Mouse (Mus musculus): ENCODE measurements around the gene Sdf4. TPM values are rescaled to one million over a fixed set of nuclear protein-coding genes. Genes with fewer than 3 reads are reported as not detected.
A peak's percentile ranks its signal among the peaks of the same experiment; 100 is the strongest.

The Sdf4 gene
- 100 to 1,000 TPM; 182 to 184 TPM for total RNA-seq (2021)

- intact Hi-C loops (cut with DNase I): loop anchor here (2.0 kb wide), 2 partner anchors 38 to 50 kb away; partner anchors contain the start of gene Ube2j2
- DNase-seq (ENCODE audit: low spot score in 2 of 2): peak; percentile 88 to 92
Observed at GRCm38 (mm10) chr4:155992241-155992905, at the start of gene Sdf4, which contains the start of gene B3galt6. Sdf4 (plus strand) TSS chr4:155992872. B3galt6 (minus strand) TSS chr4:155992649.

DNA sequence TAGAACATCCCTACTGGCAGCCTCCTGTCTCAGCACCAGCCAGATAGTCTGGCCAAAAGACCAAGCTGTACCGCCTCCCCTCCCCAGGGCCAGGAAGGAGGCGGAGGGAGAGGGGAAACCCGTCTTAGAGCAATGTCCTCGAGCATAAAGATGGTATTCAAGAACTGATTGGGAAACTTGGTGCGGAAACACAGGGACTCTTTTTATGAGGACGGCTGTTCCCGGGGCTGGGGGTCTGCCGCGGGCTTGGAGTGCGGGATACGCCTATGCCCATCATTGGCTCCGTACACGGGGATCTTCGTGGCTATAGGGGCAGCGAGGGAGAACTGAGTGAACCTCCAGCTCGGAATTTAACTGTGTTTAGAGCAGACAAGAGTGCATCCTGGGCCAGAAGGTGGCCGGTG is 49.6 kb upstream of the Sdf4 start:
- intact Hi-C loops (cut with DNase I): loop anchor here (1.0 to 2.0 kb wide), 2 partner anchors 49 to 50 kb away; partner anchors contain the start of genes B3galt6 and Sdf4
- peak; percentile 50 to 67 for DNase-seq (ENCODE audit: low spot score in 2 of 2)

DNA sequence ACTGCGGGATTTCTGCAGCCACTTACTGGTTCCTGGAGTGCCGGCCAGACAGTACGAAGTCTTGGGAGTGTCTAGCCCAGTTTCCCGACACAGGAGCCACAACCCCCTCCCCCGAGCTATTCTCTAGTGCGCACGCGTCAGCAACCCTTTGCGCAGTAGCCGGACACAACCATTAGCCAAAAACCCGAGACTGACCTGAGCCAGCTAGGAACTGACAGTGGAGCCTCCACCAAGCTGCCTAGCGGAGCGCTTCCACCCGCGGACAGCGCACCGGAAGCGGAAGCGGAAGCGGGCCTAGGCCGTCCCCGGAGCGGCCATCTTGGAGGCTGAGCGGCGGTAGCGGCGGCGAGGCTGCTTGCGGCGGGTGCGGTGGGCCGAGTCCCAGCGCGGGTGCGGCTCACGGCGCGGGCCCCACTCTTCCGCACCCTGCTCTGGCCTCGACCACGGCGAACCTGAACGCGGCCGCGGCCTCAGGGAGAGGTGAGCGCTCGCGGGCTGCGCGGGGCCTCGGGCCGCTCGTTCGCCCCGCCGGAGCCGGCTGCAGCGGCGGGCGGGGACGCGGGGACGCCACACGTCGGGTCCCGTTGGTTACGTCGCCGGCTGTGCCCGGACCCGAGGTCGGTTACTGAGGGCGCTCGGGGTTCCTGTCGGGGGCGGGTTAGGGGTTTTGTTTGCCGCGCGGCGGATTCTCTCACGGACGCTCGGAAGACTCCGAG is 49.0 kb upstream of the Sdf4 start, which contains the start of gene Ube2j2:
TSS of gene Ube2j2 (plus strand) at position 298 of the 716 bp plus-strand sequence.
- intact Hi-C loops (cut with DNase I): loop anchor here (1.0 to 2.0 kb wide), 2 partner anchors 49 kb away; partner anchors contain the start of genes B3galt6 and Sdf4
- DNase-seq (ENCODE audit: low spot score in 2 of 2): peak; percentile 96 to 98

DNA sequence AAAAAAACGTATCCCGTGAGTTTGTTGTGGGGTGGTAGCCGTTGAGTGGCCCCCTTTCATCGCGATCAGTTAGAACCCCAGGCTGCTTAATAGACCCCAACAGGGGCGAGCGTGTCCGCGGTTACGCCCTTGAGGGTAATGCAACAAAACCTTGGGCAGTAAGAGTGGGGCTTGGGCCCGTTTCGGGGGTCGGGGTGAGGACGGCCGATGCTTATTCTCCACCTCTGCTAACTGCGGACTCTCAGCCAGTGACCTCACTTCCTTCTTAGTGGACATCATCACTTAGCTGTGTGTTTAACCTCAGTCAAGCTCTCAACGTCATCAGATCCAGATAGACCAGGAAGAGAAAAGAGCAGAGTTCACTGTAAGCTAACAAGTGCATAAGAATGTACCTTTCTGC is 48.4 kb upstream of the Sdf4 start:
- intact Hi-C loops (cut with DNase I): no loop called here
- DNase-seq (ENCODE audit: low spot score in 2 of 2): no peak

GRCm38 (mm10) chr4:155947094-155947493 is 45.6 kb upstream of the Sdf4 start:
- intact Hi-C loops (cut with DNase I): no loop called here
- DNase-seq (ENCODE audit: low spot score in 2 of 2): no peak

- DNase-seq (ENCODE audit: low spot score in 2 of 2): no peak
- intact Hi-C loops (cut with DNase I): no loop called here
Observed at GRCm38 (mm10) chr4:155955491-155955890, 37.2 kb upstream of the Sdf4 start.

- intact Hi-C loops (cut with DNase I): no loop called here
- DNase-seq (ENCODE audit: low spot score in 2 of 2): peak; percentile 74 to 75
Observed at GRCm38 (mm10) chr4:155959275-155959674, 33.4 kb upstream of the Sdf4 start.

DNA sequence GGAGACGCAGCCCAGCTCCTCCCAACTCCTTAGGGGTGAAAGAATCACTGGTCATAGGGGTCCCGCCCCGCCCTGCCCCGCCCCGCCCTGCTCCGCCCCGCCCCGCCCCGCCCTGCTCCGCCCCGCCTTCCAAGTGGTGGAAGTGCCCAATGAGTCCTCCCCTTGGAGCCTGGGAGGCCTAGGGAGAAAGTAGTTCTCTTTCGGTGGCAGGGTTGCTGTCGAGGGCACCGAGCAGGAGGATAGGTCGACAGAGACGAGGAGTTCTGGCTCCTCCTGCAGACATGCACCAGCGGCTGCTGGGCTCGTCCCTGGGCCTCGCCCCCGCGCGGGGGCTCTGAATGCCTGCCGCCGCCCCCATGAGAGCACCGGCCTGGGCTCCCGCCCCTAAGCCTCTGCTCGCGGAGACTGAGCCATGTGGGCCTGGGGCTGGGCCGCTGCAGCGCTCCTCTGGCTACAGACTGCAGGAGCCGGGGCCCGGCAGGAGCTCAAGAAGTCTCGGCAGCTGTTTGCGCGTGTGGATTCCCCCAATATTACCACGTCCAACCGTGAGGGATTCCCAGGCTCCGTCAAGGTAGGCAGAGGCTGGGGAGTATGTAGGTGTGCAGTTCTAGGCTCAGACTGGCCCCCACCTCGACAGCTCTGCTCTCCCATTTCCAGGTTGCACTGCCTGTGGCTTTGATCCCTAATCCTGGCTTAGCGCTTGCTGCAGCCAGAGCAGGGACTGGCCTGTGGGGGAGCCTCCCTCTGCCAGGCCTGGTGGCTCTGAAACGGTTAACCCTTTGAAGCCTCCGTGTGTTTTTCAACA is 30.3 kb upstream of the Sdf4 start, which contains the start of gene C1qtnf12:
TSS of gene C1qtnf12 (plus strand) at position 152 of the 805 bp plus-strand sequence.
- peak; percentile 19 to 32 for DNase-seq (ENCODE audit: low spot score in 2 of 2)
- intact Hi-C loops (cut with DNase I): no loop called here

DNA sequence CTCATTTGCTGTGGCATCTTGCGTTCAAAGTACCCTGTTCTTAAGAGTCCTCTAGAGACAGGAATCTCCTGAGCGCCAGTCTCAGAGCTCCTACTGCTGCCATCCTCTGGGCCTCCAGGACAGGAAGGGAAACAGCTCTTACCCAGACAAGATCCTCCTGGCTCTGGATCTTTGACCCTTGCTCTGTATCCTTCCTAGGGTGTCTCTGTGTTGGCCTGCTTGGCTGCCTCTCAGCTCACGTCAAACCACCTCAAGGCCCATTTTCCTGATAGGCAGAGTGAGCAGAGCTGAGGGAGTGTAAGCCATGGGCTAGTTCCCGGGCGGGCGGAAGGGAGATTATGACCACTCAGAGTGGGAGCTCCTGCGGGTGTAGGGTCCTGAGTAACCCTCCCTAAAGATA is 29.6 kb upstream of the Sdf4 start:
- intact Hi-C loops (cut with DNase I): no loop called here
- no peak for DNase-seq (ENCODE audit: low spot score in 2 of 2)

DNA sequence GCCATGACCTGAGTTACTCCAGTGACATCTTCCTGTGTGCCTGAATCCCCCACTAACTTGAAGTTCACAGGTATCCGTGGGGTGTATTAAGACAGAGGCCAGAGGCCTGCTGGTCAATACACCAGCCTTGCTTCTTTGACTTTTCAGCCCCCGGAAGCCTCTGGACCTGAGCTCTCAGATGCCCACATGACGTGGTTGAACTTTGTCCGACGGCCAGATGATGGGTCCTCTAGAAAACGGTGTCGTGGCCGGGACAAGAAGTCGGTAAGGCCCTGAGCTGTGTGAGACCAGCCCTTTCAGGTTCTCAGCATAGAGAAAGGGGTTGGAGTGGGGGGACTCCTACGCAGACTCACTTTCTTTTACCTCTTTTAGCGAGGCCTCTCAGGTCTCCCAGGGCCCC is 28.3 kb upstream of the Sdf4 start:
- intact Hi-C loops (cut with DNase I): no loop called here
- DNase-seq (ENCODE audit: low spot score in 2 of 2): no peak

GRCm38 (mm10) chr4:155969043-155969653 is 23.5 kb upstream of the Sdf4 start:
- no peak for DNase-seq (ENCODE audit: low spot score in 2 of 2)
- intact Hi-C loops (cut with DNase I): no loop called here

- no peak for DNase-seq (ENCODE audit: low spot score in 2 of 2)
- intact Hi-C loops (cut with DNase I): no loop called here
Observed at GRCm38 (mm10) chr4:155970286-155970685, 22.4 kb upstream of the Sdf4 start.

- intact Hi-C loops (cut with DNase I): no loop called here
- DNase-seq (ENCODE audit: low spot score in 2 of 2): no peak
Observed at GRCm38 (mm10) chr4:155972651-155973050, 20.0 kb upstream of the Sdf4 start.

- no peak for DNase-seq (ENCODE audit: low spot score in 2 of 2)
- intact Hi-C loops (cut with DNase I): no loop called here
Observed at GRCm38 (mm10) chr4:155973239-155973638, 19.4 kb upstream of the Sdf4 start.

DNA sequence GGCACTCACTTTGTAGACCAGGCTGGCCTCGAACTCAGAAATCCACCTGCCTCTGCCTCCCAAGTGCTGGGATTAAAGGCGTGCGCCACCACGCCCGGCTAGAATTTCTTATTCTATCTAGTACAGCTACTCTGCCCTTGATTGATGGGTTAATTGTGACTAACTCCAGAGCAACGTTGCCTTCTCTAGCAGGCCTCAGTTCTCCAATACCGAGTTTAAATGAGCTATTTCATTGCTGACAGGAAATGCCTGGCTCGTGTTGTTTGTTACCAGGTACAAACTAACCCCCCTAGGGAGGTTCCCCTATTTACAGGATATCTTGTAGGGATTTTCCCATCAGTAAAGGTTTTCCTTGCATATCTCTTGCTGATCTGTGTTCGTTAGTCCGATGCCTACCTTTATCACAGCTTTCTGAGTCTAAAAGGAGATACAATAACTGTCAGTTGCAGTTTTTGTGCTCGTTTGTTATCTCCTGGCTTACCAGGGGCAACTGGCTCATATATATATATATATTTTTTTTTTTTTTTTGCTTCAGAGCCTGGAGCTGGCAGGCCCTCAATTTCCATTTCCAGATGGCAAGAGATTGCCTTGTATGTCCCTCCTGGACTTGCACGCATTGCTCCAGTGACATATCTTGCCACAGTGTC is 11.1 kb upstream of the Sdf4 start:
- DNase-seq (ENCODE audit: low spot score in 2 of 2): no peak
- intact Hi-C loops (cut with DNase I): no loop called here

DNA sequence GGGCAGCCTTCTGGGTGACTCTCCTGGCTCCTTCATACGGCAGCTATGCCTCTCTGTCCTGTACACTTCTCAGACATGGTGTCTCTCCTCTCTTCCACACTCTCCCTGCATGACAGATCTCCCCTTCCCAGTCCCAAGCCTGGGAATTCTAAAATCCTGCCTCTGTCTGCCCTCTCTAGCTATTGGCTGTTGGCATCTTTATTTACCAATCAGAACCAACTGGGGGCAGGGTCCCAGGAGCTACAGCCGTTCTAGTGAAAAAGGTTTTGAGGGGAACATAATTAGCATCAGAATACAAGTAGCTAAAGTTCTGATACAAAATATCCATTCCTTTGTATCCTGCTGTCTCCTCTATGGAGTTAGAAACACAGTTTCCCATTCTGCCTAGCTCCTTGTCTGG is 8.9 kb upstream of the Sdf4 start:
- intact Hi-C loops (cut with DNase I): no loop called here
- no peak for DNase-seq (ENCODE audit: low spot score in 2 of 2)

- no peak for DNase-seq (ENCODE audit: low spot score in 2 of 2)
- intact Hi-C loops (cut with DNase I): no loop called here
Observed at GRCm38 (mm10) chr4:155991211-155991907, 1.3 kb upstream of the Sdf4 start.

DNA sequence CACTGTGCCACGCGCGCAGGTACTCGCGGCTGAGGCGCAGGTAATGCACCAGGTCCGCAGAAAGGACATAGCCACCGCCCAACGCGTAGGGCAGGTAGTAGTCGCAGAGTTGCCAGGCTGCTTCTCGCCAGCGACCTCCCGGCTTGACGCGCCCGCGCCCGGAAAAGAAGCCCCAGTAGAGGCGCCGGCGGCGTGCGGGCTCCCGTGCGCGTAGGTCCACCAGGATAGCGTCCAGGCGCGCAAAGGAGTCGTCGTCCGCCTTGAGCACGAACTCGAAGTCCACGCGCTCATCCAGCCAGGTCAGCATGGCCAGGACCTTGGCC is 803 bp upstream of the Sdf4 start:
- no peak for DNase-seq (ENCODE audit: low spot score in 2 of 2)
- intact Hi-C loops (cut with DNase I): loop anchor here (2.0 kb wide), 2 partner anchors 39 to 49 kb away; partner anchors contain the start of gene Ube2j2

Data from left cerebral cortex, postnatal 25 days (tissue).